Mouse (Mus musculus) kidney, postnatal 0 days (tissue): Measurements from ENCODE around the gene Olfr205. TPM values are rescaled to one million over a fixed set of nuclear protein-coding genes. Genes with fewer than 3 reads are reported as not detected.

Source experiments
- ATAC-seq: fragments of 200-750 bp; cut with Nextera tagmentation; replicated peaks from 2 replicates; pipeline ENCODE4 v1.8.0; 2017; ENCODE audit warnings: low read depth, moderate number of reproducible peaks, moderate TSS enrichment, moderate library complexity; ENCODE audit not compliant: low FRiP score
- DNase-seq: peaks from one replicate; pipeline ENCODE4 v3.0.0-alpha.2; 2016; ENCODE audit warnings: low spot score
- H3K27ac ChIP-seq: fragments of 300-500 bp; sonication (generic); 2 replicates; pipeline ENCODE4 v1.5.1; 2014; ENCODE audit warnings: mild to moderate bottlenecking
- H3K27me3 ChIP-seq: fragments of 300-500 bp; sonication (generic); 2 replicates; pipeline ENCODE4 v1.6.1; 2014; ENCODE audit warnings: low read length, mixed read lengths; ENCODE audit not compliant: insufficient read depth
- H3K36me3 ChIP-seq: fragments of 300-500 bp; sonication (generic); 2 replicates; pipeline ENCODE4 v1.6.1; 2014; ENCODE audit warnings: low read length, mixed read lengths; ENCODE audit not compliant: insufficient read depth
- H3K4me1 ChIP-seq: fragments of 300-500 bp; sonication (generic); replicated peaks from 2 replicates; pipeline ENCODE4 v1.6.1; 2014; ENCODE audit warnings: antibody characterized with exemption, low read length, mixed read lengths; ENCODE audit not compliant: insufficient read depth
- H3K4me2 ChIP-seq: fragments of 300-500 bp; sonication (generic); 2 replicates; pipeline ENCODE4 v1.6.1; 2014; ENCODE audit warnings: mild to moderate bottlenecking, low read length, moderate library complexity, mixed read lengths
- H3K4me3 ChIP-seq: fragments of 300-500 bp; sonication (generic); replicated peaks from 2 replicates; pipeline ENCODE4 v1.5.1; 2014; ENCODE audit warnings: low read depth, low read length
- H3K9ac ChIP-seq: fragments of 300-500 bp; sonication (generic); 2 replicates; pipeline ENCODE4 v1.6.1; 2014; ENCODE audit warnings: low read depth, low read length
- H3K9me3 ChIP-seq: fragments of 300-500 bp; sonication (generic); replicated peaks from 2 replicates; pipeline ENCODE4 v1.6.1; 2016; ENCODE audit warnings: low read length, inconsistent platforms, mixed read lengths
- CTCF ChIP-seq: IDR thresholded peaks from 2 replicates; pipeline ENCODE4 v1.5.1; 2016; ENCODE audit warnings: antibody characterized with exemption, low read depth, mild to moderate bottlenecking, moderate library complexity
- WGBS: fragments of 180-500 bp; shearing (Covaris S2); extraction: QIAGEN DNeasy Blood & Tissue Kit; methylation state at CpG from one replicate; pipeline ENCODE4 v1.1.7; 2014; 5-methylcytosine and 5-hydroxymethylcytosine counted together
- polyA plus RNA-seq: library from polyadenylated mRNA; unstranded; fragments of >200 nt; fragmentation: Nextera tagmentation; extraction: Ambion mirVana; gene quantifications from 2 replicates; pipeline ENCODE4 v1.2.1, GENCODE M21; 2015

The Olfr205 gene
- polyA plus RNA-seq, 1 experiment from 2014 or later, result not detected

DNA sequence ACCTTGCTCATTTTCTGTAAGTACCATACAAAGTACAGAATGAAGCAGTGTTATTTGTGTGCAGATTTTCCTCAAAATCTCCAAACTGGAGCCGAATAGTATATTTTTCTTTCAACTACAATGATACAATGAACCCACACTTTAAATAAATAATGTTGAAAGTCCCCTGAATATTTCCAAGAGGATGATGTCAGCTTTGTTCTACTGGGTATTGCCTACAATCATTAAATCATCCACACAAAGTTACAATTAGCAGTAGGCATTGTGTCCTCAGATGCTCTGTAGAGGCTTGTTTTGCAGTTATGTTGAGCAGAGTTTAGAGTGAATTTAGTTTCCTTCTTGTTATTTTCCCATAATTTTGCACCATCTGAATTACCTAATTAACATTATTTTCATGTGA, 44.2 kb downstream of the Olfr205 start, which contains the start of gene Olfr202:
Gene Olfr202, minus strand, starts transcription at position 101 of the 400 bp plus-strand sequence.
- DNase-seq, result no peak

DNA sequence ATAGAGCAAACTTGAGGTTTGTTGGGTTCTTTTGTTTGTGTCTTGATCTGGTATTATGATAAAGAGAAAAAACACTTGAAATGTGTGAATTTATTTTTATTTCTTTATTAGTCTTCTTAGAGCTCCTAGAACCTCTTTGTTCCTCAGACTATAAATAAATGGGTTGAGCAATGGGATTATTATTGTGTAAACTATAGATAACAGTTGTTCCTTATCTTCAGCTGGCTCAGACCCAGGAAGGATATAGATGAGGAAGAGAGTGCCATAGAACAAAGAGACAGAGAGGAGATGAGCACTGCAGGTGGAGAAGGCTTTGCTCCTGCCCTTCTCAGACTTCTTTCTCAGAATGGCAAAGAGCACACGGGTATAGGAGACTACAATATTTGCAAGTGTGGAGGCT, 47.5 kb downstream of the Olfr205 start:
- no peaks in the 10 kb centered on the region for H3K36me3 ChIP-seq
- no peak for TF ChIP-seq CTCF
- WGBS, result 80% methylated on average over 1 of the region's 1 CpGs
- no peaks in the 10 kb centered on the region for H3K9me3 ChIP-seq
- H3K9ac ChIP-seq, result no peak overlapping the region
- ATAC-seq, result no peak
- H3K4me3 ChIP-seq, result no peak overlapping the region
- H3K4me1 ChIP-seq, result no peaks in the 10 kb centered on the region
- DNase-seq, result no peak
- H3K27me3 ChIP-seq, result no peaks in the 10 kb centered on the region
- H3K4me2 ChIP-seq, result no peak overlapping the region
- no peak overlapping the region for H3K27ac ChIP-seq

More for the DNA sequence above, 44.2 kb downstream of the Olfr205 start, which contains the start of gene Olfr202:
- WGBS, result 84% methylated on average over 1 of the region's 1 CpGs
- no peak for ATAC-seq
- Histone ChIP-seq H3K36me3 (no peaks in the 10 kb centered on the region), H3K4me1 (no peaks in the 10 kb centered on the region), H3K9ac (no peak within 1 kb of the TSS), H3K4me3 (no peak within 1 kb of the TSS), H3K27ac (no peak within 1 kb of the TSS), H3K4me2 (no peak within 1 kb of the TSS), H3K27me3 (no peaks in the 10 kb centered on the region), H3K9me3 (no peaks in the 10 kb centered on the region)
- TF ChIP-seq CTCF, result no peak

DNA sequence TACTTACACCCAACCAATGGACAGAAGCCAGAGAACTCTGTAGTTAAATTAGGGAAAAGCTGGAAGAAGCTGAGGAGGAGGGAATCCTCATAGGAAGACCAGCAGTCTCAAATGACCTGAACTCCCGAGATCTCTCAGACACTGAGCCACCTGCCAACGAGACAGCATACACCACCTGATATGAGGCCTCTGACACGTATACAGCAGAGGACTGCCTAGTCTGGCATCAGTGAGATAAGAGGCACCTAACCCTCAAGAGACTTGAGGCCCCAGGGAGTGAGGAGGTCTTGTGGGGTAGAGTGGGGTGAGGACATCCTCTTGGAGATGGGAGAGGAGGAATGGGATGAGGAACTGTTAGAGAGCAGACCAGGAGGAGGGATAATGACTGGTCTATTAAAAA, 50.4 kb downstream of the Olfr205 start:
- H3K4me2 ChIP-seq, result no peak overlapping the region
- DNase-seq (no peak), ATAC-seq (no peak)
- no peaks in the 10 kb centered on the region for H3K36me3 ChIP-seq
- no peak overlapping the region for H3K9ac ChIP-seq
- H3K4me3 ChIP-seq, result no peak overlapping the region
- WGBS, result 52% methylated on average over 3 of the region's 3 CpGs
- H3K9me3 ChIP-seq, result no peaks in the 10 kb centered on the region
- no peak for TF ChIP-seq CTCF
- no peak overlapping the region for H3K27ac ChIP-seq
- H3K27me3 ChIP-seq, result no peaks in the 10 kb centered on the region
- no peaks in the 10 kb centered on the region for H3K4me1 ChIP-seq

Other genes with a start within 250 kb of the Olfr205 start
- not detected in 2 replicates for gene Olfr191, start 241.3 kb downstream of the Olfr205 start, polyA plus RNA-seq
- not detected in 2 replicates for gene Olfr193, start 219.3 kb downstream of the Olfr205 start, polyA plus RNA-seq
- not detected in 2 replicates for gene Olfr194, start 210.1 kb downstream of the Olfr205 start, polyA plus RNA-seq
- gene Olfr195, start 184.1 kb downstream of the Olfr205 start, polyA plus RNA-seq, result 0.24 and 0.34 TPM in 2 replicates
- not detected in 2 replicates for gene Olfr196, start 160.7 kb downstream of the Olfr205 start, polyA plus RNA-seq
- not detected in 2 replicates for gene Olfr198, start 127.6 kb downstream of the Olfr205 start, polyA plus RNA-seq
- not detected in 2 replicates for gene Olfr199, start 111.4 kb downstream of the Olfr205 start, polyA plus RNA-seq
- gene Olfr201, start 58.5 kb downstream of the Olfr205 start, polyA plus RNA-seq, result not detected in 2 replicates
- not detected in 2 replicates for gene Olfr202, start 44.3 kb downstream of the Olfr205 start, polyA plus RNA-seq
- gene Olfr203, start 32.3 kb downstream of the Olfr205 start, polyA plus RNA-seq, result not detected in 2 replicates
- gene Olfr204, start 12.9 kb downstream of the Olfr205 start, polyA plus RNA-seq, result not detected in 2 replicates
- gene Olfr206, start 18.1 kb upstream of the Olfr205 start, polyA plus RNA-seq, result not detected in 2 replicates
- not detected in 2 replicates for gene Olfr209, start 32.9 kb upstream of the Olfr205 start, polyA plus RNA-seq
- not detected in 2 replicates for gene Gabrr3, start 76.2 kb upstream of the Olfr205 start, polyA plus RNA-seq
- 26.6 TPM in 2 replicates for gene Riox2, start 140.6 kb upstream of the Olfr205 start, polyA plus RNA-seq